Mouse (Mus musculus) lung, adult 2 months (tissue): Measurements from ENCODE around the gene Naa40. TPM values are rescaled to one million over a fixed set of nuclear protein-coding genes. Genes with fewer than 3 reads are reported as not detected.
A peak's percentile ranks its signal among the peaks of the same experiment; 100 is the strongest.

Source experiments
- DNase-seq: peaks from one replicate; pipeline ENCODE4 v3.0.0; 2022
- H3K4me1 ChIP-seq: fragments of 200-500 bp; 2 replicates; pipeline ENCODE4 v1.6.1; 2011; ENCODE audit warnings: low read length; ENCODE audit not compliant: control insufficient read depth, insufficient read depth
- H3K4me3 ChIP-seq: fragments of 200-500 bp; replicated peaks from 2 replicates; pipeline ENCODE3; 2011; ENCODE audit warnings: low read depth, mild to moderate bottlenecking, control low read depth, low read length; ENCODE audit errors: extremely low read depth
- CTCF ChIP-seq: fragments of 200-500 bp; IDR thresholded peaks from 2 replicates; pipeline ENCODE4 v1.5.1; 2011; ENCODE audit warnings: mild to moderate bottlenecking, low read length, control low read depth; ENCODE audit not compliant: insufficient read depth
- POLR2A ChIP-seq: fragments of 200-500 bp; IDR thresholded peaks from 2 replicates; pipeline ENCODE4 v1.6.1; 2011; ENCODE audit warnings: low read depth, mild to moderate bottlenecking, control low read depth, low read length, borderline replicate concordance; ENCODE audit errors: extremely low read depth
- WGBS: fragments of 180-500 bp; shearing (Covaris S2); methylation state at CpG from one replicate; pipeline ENCODE4 v1.1.7; 2018; 5-methylcytosine and 5-hydroxymethylcytosine counted together
- polyA plus RNA-seq: library from polyadenylated mRNA; depleted of rRNA; stranded (reverse); fragments of >200 nt; gene quantifications from 2 replicates; pipeline ENCODE4 v1.2.3, GENCODE M21; 2012

Gene Naa40
- polyA plus RNA-seq, 1 experiment, result 18.5 TPM

DNA sequence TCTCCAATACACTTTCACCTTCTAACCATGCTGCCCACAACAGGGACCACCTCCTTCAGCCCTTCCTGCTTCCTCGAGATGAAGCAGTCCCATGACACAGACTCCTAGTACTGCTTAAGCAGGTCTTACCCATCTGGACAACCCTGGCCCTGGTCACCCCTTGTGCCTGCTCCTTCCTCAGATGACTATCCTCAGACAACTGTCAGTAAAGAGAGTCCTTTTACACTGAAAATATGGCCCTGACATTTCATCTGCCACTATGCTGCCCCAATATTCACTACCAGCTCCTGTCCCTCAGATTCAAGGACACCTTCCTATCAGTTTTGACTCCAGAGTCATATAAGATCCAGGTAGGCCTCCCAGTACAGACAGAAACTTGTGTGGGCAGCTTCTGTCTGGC lies 40.6 kb downstream of the Naa40 start:
- peaks cover 10% of the 10 kb centered on the region for H3K4me1 ChIP-seq
- WGBS, result 32% methylated on average over 1 of the region's 1 CpGs

DNA sequence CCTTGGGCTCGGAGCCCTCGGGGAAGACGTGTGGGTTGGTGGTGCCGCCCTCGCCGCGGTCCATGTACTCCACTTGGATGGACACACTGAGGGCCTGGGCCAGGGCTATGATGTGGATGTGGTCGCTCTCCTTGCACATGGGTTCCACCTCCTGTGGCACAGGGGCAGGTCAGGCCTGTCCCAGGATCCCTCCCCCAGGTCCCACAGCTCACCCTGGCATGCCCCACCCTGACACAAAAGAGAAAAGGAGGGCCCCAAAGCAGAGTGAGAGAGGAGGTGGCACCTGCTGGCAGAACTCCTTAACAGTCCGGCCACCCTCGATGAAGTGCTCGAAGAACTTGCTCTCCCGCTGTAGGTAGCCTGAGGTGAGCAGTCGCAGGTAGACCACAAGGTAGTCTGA lies 41.9 kb downstream of the Naa40 start:
- Histone ChIP-seq H3K4me3 (no peak overlapping the region), H3K4me1 (0 out of 2 replicates have a peak, but pooled peaks cover 3% of the 10 kb centered on the region)
- WGBS, result 89% methylated on average over 13 of the region's 13 CpGs
- DNase-seq, result no peak
- no peak for TF ChIP-seq POLR2A
- no peak for TF ChIP-seq CTCF

More for the DNA sequence above, 40.6 kb downstream of the Naa40 start:
- TF ChIP-seq CTCF (no peak), POLR2A (no peak)
- no peak overlapping the region for H3K4me3 ChIP-seq
- no peak for DNase-seq

DNA sequence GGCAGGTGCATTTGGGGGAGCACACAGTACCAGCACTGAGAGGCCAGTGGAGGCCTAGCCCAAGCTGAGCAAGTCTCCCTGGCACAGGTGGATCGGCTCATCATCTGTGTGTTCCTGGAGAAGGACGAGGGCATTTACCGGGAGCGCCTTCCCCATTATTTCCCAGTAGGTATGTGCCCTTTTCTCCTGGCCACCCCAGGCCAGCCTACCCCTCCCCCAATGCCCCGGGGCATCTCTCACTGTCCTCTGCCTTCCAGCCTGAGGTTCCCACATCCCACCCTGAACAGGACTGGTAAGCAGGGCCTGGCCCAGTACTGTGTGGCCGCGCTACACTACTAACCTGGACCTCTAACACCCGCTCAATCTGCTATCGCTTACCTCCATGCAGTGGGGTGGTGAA lies 43.5 kb downstream of the Naa40 start:
- Histone ChIP-seq H3K4me1 (0 out of 2 replicates have a peak, but pooled peaks cover 3% of the 10 kb centered on the region), H3K4me3 (no peak overlapping the region)
- TF ChIP-seq POLR2A (no peak), CTCF (no peak)
- no peak for DNase-seq
- 90% methylated on average over 9 of the region's 9 CpGs for WGBS

DNA sequence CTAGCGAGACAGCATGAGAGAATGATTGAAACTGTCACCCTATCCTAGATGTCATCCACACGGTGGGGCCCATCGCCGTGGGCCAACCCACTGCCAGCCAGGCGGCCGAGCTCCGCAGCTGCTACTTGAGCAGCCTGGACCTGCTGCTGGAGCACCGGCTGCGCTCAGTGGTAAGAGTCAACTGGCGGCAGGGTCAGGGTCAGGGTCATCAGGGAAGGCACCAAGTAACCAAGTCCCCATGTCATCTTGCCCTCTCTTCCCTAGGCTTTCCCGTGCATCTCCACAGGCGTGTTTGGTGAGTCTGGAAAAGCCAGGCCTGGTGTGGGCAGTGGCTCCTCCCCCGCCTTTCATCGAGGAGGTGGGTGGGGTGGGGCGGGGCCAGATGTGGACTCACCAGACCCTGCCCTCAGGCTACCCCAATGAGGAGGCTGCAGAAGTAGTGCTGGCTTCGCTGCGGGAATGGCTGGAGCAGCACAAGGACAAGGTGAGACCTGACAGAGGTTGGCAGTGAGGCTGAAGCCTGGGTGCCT lies 44.2 kb downstream of the Naa40 start:
- H3K4me1 ChIP-seq, result 0 out of 2 replicates have a peak, but pooled peaks cover 3% of the 10 kb centered on the region
- no peak overlapping the region for H3K4me3 ChIP-seq
- peak; percentile 24 for DNase-seq
- 41% methylated on average over 17 of the region's 17 CpGs for WGBS
- TF ChIP-seq POLR2A (no peak), CTCF (no peak)

DNA sequence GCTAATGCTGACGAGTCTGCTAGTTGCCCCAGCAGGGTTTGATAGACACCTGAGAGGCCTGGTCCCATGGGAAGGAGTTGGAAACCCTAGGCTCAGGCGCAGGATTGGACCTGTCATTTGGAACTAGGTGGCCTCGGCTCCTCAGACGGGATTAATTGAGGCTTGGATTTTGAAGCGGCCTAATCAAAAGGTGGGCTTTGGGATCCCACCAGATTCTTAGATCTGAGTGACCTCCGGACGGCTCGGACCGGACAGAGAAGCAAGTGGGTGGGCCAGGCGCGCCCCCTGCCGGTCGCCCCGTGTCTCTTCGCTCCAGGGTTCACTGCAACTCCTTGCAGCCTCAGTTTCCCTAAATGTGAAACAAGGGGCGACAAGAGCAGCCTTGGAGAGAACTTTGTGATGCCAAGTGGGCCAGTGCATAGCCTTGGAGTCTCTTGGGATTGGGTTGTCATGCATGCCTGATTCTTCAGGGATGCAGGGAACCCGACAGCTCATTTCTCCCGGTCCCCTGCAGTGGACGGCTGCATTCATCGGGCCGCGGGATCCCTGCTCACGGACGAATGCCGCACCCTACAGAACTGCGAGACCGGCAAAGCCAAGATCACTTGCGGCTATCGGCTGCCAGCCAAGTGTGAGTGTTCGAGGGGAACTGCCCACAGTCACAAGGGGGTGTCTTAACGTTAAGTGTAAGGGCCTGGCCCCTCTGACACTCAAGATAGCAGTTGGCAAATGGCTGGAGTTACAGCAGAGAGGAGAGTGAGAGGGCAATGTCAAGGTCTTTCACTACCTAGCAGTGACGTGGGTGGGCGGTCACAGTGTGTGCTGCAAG lies 44.9 kb downstream of the Naa40 start:
- no peak overlapping the region for H3K4me3 ChIP-seq
- TF ChIP-seq POLR2A, result no peak
- TF ChIP-seq CTCF, result peak; percentile 50

DNA sequence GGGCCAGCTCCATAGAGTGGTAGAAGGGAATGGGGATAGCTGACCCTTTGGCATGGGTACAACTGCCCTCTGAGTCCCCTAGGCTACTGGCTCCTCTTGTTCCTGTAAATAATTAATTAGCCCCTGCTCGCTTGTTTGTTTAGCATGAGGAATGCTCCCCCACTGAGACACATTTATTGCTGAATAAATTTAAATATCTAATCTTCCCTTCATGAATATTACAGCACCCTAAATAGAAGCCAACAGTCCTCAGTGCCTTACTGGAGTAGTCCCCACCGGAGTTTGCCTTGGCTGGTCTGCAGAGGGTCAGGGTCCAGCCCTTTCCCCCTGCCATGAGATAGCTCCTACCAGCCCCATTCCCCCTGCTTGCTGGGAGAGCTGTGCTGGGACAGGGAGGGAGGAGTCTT lies 48.4 kb downstream of the Naa40 start:
- TF ChIP-seq POLR2A (no peak), CTCF (no peak)
- Histone ChIP-seq H3K4me1 (0 out of 2 replicates have a peak, but pooled peaks cover 3% of the 10 kb centered on the region), H3K4me3 (no peak overlapping the region)
- DNase-seq, result no peak
- 62% methylated on average over 2 of the region's 2 CpGs for WGBS

More for the DNA sequence above, 44.9 kb downstream of the Naa40 start:
- WGBS, result 20% methylated on average over 33 of the region's 33 CpGs
- DNase-seq, result peak; percentile 63
- 0 out of 2 replicates have a peak, but pooled peaks cover 3% of the 10 kb centered on the region for H3K4me1 ChIP-seq

DNA sequence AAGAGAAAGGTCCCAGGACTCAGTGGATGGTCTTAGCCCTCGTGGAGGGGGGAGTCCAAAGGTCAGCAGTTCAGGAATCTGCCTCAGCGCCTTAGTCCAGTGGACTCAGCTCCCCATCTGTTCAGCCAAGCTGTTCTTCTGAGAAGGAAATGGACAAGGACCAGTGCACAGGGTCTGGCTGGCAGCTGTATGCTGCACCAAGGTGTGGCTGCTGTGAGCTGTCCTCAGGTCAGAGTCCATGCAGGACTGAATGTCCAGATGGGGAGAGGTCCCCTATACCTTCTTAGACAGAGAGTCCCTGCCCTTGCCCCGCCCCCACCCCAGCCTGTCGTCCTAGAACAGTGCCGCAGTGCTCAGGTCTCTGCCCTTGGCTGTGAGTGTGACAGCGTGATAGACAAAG lies 49.3 kb downstream of the Naa40 start:
- TF ChIP-seq POLR2A (no peak), CTCF (no peak)
- DNase-seq, result no peak
- no peak overlapping the region for H3K4me3 ChIP-seq
- WGBS, result 46% methylated on average over 6 of the region's 6 CpGs
- H3K4me1 ChIP-seq, result 0 out of 2 replicates have a peak, but pooled peaks cover 3% of the 10 kb centered on the region

DNA sequence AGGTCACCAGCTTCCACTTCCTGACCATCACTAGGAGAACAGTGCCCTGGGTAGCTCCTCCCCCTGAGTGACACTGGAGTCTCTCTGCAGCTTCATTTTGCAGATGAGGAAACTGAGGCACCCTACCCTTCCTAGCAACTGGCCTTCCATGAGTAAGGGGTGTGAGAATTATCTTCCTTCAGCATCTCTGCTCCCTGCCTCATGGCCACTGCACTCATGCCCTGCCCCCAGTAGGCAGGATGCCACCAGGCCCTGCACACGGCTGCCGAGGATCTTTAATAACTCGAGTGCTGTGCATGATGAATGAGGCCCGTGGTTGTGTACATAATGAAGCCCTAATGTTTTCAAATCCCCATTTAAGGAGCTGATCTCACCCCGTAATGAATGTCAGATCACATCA lies 50.0 kb downstream of the Naa40 start:
- TF ChIP-seq CTCF (no peak), POLR2A (no peak)
- H3K4me1 ChIP-seq, result no peaks in the 10 kb centered on the region
- H3K4me3 ChIP-seq, result no peak overlapping the region
- DNase-seq, result no peak
- WGBS, result 46% methylated on average over 5 of the region's 5 CpGs

DNA sequence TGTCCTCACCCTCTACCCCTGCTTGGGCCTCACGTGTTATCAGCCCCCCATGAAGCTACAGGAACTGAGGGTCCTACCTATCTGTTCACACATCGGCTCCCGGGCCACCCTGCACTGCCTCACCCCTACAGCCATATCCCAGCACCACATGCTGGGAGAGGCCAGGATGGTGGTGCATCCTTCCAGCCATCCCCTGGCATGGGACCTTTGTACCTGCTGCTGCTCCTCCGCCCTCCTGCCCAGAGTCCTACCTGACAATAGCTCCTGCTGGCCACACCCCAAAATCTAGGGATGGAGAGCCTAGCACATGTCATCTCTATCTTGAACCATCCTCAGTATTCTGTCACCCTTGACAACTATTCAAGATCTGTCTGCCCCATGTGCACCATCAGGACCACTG lies 52.0 kb downstream of the Naa40 start:
- Histone ChIP-seq H3K4me1 (no peaks in the 10 kb centered on the region), H3K4me3 (no peak overlapping the region)
- 83% methylated on average over 4 of the region's 4 CpGs for WGBS
- TF ChIP-seq CTCF (no peak), POLR2A (no peak)
- DNase-seq, result no peak

DNA sequence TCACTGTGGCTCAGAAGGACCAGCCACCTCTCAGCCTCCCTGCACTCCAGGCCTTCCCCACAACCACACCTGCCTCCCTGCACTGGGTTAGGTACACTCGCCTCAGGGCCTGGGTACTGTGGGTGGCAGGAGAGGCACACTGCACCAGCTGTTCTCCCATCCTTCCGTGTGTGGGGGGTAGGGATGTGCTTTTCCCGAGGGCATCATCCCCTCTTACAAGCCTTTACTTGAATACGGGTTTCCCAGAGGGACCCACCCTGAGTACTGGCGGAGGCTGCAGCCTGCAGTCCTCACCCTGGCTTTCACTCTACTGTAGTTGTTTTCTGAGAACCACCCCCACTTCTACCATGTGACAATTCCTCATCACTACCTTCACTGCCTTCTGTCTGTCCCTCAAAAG lies 53.8 kb downstream of the Naa40 start:
- DNase-seq, result no peak
- Histone ChIP-seq H3K4me3 (no peak overlapping the region), H3K4me1 (peaks cover 1% of the 10 kb centered on the region; the same call in 1 of the 2 replicates)
- WGBS, result 73% methylated on average over 5 of the region's 5 CpGs
- no peak for TF ChIP-seq POLR2A
- no peak for TF ChIP-seq CTCF
